Mouse (Mus musculus) sigmoid colon, adult 10 weeks (tissue): ENCODE measurements around the gene Col11a1. TPM values are rescaled to one million over a fixed set of nuclear protein-coding genes. Genes with fewer than 3 reads are reported as not detected.

ENCODE experiments used
- polyA plus RNA-seq: library from polyadenylated mRNA; stranded (reverse); fragments of 350-450 nt; fragmentation: Illumina TruSeq; extraction: RNeasy Lipid Tissue Mini Kit (QIAGEN cat#74804); gene quantifications from one replicate; pipeline ENCODE4 v1.2.3, GENCODE M21; 2014; ENCODE audit warnings: low read depth, low replicate concordance

Col11a1 gene
- polyA plus RNA-seq: 1.1 TPM

DNA sequence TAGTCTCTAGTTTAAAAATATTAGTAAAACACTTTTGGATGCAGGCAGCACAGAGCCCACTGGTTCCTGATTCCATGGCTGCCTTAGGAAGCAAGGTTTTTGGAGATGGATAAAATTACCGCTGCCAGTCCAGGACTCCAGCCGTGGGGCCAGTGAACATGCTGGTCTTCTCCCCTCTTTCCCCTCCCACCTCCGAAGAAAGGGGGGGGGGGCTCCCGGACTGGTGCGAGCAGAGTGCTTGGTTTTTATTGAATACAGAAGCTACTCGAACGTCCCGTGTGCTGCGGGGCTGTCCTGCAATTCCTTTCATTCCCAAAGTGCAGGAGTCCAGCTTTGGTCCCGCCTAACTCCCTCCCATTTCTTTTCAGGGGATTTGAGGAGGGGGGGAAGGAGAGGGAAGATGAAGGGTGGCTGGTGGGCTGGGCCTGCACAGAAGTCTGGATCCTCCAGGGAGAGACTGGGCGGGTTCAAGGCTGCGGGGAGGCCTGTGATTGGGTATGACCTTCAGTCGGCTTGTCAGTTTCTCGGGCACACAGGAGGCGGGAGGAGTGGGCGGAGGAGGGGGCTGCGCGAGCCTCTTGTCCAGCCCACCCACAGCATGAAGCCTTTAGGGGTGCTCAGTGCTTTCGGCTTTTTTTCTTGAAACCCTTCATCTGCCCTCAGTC, at the start of gene Col11a1:
Col11a1 (plus strand) TSS at position 570 of the 665 bp plus-strand sequence.

